Mouse (Mus musculus) myocyte (in vitro differentiated cells): ENCODE data around the gene Lmtk2.

ENCODE experiments used
- CEBPB ChIP-seq: IDR thresholded peaks from 2 replicates; pipeline ENCODE4 v1.6.1; 2011; ENCODE audit warnings: mild to moderate bottlenecking, moderate library complexity; ENCODE audit not compliant: poor library complexity, insufficient read depth, severe bottlenecking
- E2F4 ChIP-seq: IDR thresholded peaks from one replicate; pipeline ENCODE4 v1.6.1; 2011; ENCODE audit warnings: mild to moderate bottlenecking, control low read depth, moderate library complexity; ENCODE audit not compliant: insufficient read depth
- MAX ChIP-seq: IDR thresholded peaks from one replicate; pipeline ENCODE4 v1.6.1; 2011; ENCODE audit warnings: low read depth, mild to moderate bottlenecking, control low read depth
- MYOD1 ChIP-seq, 3 experiments: IDR thresholded peaks; one replicate each; pipeline ENCODE4 v1.6.1; 2011; ENCODE audit warnings: control low read depth in 2 of 3, low read depth in 2 of 3, mild to moderate bottlenecking in 2 of 3, moderate library complexity in 1 of 3; ENCODE audit not compliant: insufficient read length in 2 of 3, control insufficient read depth in 1 of 3
- MYOG ChIP-seq, 3 experiments: IDR thresholded peaks; one replicate each; pipeline ENCODE4 v1.6.1; 2011; ENCODE audit warnings: control low read depth in 2 of 3, low read depth in 2 of 3, mild to moderate bottlenecking in 2 of 3; ENCODE audit not compliant: insufficient read length in 2 of 3, control insufficient read depth in 1 of 3, insufficient read depth in 1 of 3
- POLR2A ChIP-seq: IDR thresholded peaks from one replicate; pipeline ENCODE4 v1.6.1; 2011; ENCODE audit warnings: low read depth, mild to moderate bottlenecking, control low read depth, moderate library complexity; ENCODE audit not compliant: insufficient read length
- POLR2AphosphoS2 ChIP-seq: IDR thresholded peaks from one replicate; pipeline ENCODE4 v1.6.1; 2011; ENCODE audit warnings: low read depth, control low read depth; ENCODE audit not compliant: insufficient read length
- REST ChIP-seq: IDR thresholded peaks from one replicate; pipeline ENCODE4 v1.6.1; 2011; ENCODE audit warnings: mild to moderate bottlenecking, control low read depth, moderate library complexity; ENCODE audit not compliant: insufficient read depth, insufficient read length
- SRF ChIP-seq: IDR thresholded peaks from one replicate; pipeline ENCODE4 v1.6.1; 2011; ENCODE audit warnings: low read depth; ENCODE audit not compliant: control insufficient read depth, insufficient read length
- TCF12 ChIP-seq: IDR thresholded peaks from one replicate; pipeline ENCODE4 v1.6.1; 2011; ENCODE audit warnings: mild to moderate bottlenecking, control low read depth; ENCODE audit not compliant: poor library complexity, insufficient read depth, severe bottlenecking
- TCF3 ChIP-seq: IDR thresholded peaks from one replicate; pipeline ENCODE4 v1.6.1; 2011; ENCODE audit warnings: low read depth, control low read depth; ENCODE audit not compliant: insufficient read length
- USF1 ChIP-seq: IDR thresholded peaks from one replicate; pipeline ENCODE4 v1.6.1; 2011; ENCODE audit warnings: low read depth, mild to moderate bottlenecking, control low read depth, moderate library complexity

GRCm38 (mm10) chr5:144178216-144178615, 78.0 kb downstream of the Lmtk2 start:
- TF ChIP-seq TCF12 (no peak), MYOD1 (IDR thresholded peaks at IDR 0.05; ENCODE audit: control insufficient read depth in 1 of 3, insufficient read length in 2 of 3, low read depth in 2 of 3) (peak in 1 of 3 experiments; percentile 48), USF1 (no peak), POLR2A (no peak), CEBPB (no peak), REST (no peak), MAX (no peak), POLR2AphosphoS2 (no peak), E2F4 (no peak), MYOG (IDR thresholded peaks at IDR 0.05; ENCODE audit: control insufficient read depth in 1 of 3, insufficient read depth in 1 of 3, insufficient read length in 2 of 3, low read depth in 2 of 3) (no peak), TCF3 (no peak), SRF (no peak)
